Mouse (Mus musculus) bone marrow, adult 2 months (tissue): ENCODE results near the gene Tor3a.

Source experiments
- CTCF ChIP-seq: fragments of 200-500 bp; IDR thresholded peaks from 2 replicates; pipeline ENCODE4 v1.5.1; 2011; ENCODE audit warnings: low read length, control low read depth; ENCODE audit not compliant: control insufficient read depth, insufficient read depth
- POLR2A ChIP-seq: fragments of 200-500 bp; IDR thresholded peaks from 2 replicates; pipeline ENCODE4 v1.6.1; 2011; ENCODE audit warnings: low read depth, mild to moderate bottlenecking, control low read depth, low read length, borderline replicate concordance; ENCODE audit not compliant: control insufficient read depth

GRCm38 (mm10) chr1:156668602-156669001, 5.6 kb downstream of the Tor3a start:
- TF ChIP-seq POLR2A: no peak
- TF ChIP-seq CTCF: no peak
